26 mouse cellular contexts compared by ENCODE assay signal in genomic region chr1:164076441-164076840, GRCm38 (mm10). TPM values are rescaled to one million over a fixed set of nuclear protein-coding genes. Genes with fewer than 3 reads are reported as not detected.
"Had no signal": no experiment of that assay in that cellular context is flagged by ENCODE, and none has a peak within 500 bp of the region (broad histone marks: within the 10 kb centered on the region; RNA-seq: fewer than 3 reads in every experiment).

No protein-coding gene starts in this region.

- H3K27me3 ChIP-seq: lung, embryonic 15.5 days; neural tube, embryonic 12.5 days; neural tube, embryonic 15.5 days had no signal

- ATAC-seq: intestine, postnatal 0 days had no signal

- H3K4me3 ChIP-seq: layer of hippocampus, adult 2 months; left cerebral cortex, adult 2 months; lung, embryonic 15.5 days; neural tube, embryonic 12.5 days; neural tube, embryonic 15.5 days had no signal

- H3K9me3 ChIP-seq: lung, embryonic 15.5 days; neural tube, embryonic 12.5 days; neural tube, embryonic 15.5 days had no signal

- H3K27ac ChIP-seq: kidney, postnatal 0 days; layer of hippocampus, adult 2 months; left cerebral cortex, adult 2 months; liver, embryonic 14.5 days; lung, embryonic 15.5 days; neural tube, embryonic 12.5 days; neural tube, embryonic 15.5 days had no signal

- H3K36me3 ChIP-seq: lung, embryonic 15.5 days; neural tube, embryonic 12.5 days; neural tube, embryonic 15.5 days had no signal

- DNase-seq: kidney, adult 2 months; kidney, postnatal 25 days; layer of hippocampus, postnatal 36 days; lung, adult 18-20 months; lung, postnatal 10 days; midbrain, embryonic 14.5 days; right cerebral cortex, postnatal 4 days had no signal

- H3K4me2 ChIP-seq: lung, embryonic 15.5 days; midbrain, embryonic 11.5 days; neural tube, embryonic 12.5 days; neural tube, embryonic 15.5 days had no signal

- H3K9ac ChIP-seq: liver, embryonic 14.5 days; lung, embryonic 15.5 days; neural tube, embryonic 12.5 days; neural tube, embryonic 15.5 days had no signal

- H3K4me1 ChIP-seq: lung, embryonic 15.5 days; neural tube, embryonic 12.5 days; neural tube, embryonic 15.5 days had no signal

RNA-seq across cellular contexts. Expression of gene Sell, which starts 14.7 kb away (rescaled TPM):
- total RNA-seq: layer of hippocampus, postnatal 36 days; left cerebral cortex, adult 2 months; left cerebral cortex, postnatal 10 days; left cerebral cortex, postnatal 36 days; midbrain, postnatal 0 days had no signal
- polyA plus RNA-seq: limb, embryonic 11.5 days; midbrain, embryonic 11.5 days; midbrain, postnatal 0 days had no signal

RNA-seq across cellular contexts. Expression of gene Sele, which starts 28.4 kb away (rescaled TPM):
- total RNA-seq: layer of hippocampus, adult 2 months; layer of hippocampus, postnatal 10 days; layer of hippocampus, postnatal 36 days; liver, adult 2 months; megakaryocyte-erythroid progenitor cell, adult 5-6 weeks; midbrain, postnatal 0 days had no signal
- polyA plus RNA-seq: intestine, embryonic 14.5 days; kidney, embryonic 14.5 days; large intestine, adult 2 months; limb, embryonic 11.5 days; midbrain, embryonic 11.5 days; midbrain, embryonic 14.5 days; midbrain, postnatal 0 days; neural tube, embryonic 12.5 days; neural tube, embryonic 15.5 days had no signal

RNA-seq across cellular contexts. Expression of gene Selp, which starts 38.6 kb away (rescaled TPM):
- total RNA-seq: layer of hippocampus, adult 2 months; left cerebral cortex, adult 2 months; left cerebral cortex, postnatal 10 days; left cerebral cortex, postnatal 36 days; midbrain, postnatal 0 days had no signal
- polyA plus RNA-seq: midbrain, embryonic 11.5 days; midbrain, embryonic 14.5 days; midbrain, postnatal 0 days; neural tube, embryonic 12.5 days; neural tube, embryonic 15.5 days had no signal
